Mouse (Mus musculus): ENCODE measurements around the gene Kbtbd7.
A peak's percentile ranks its signal among the peaks of the same experiment; 100 is the strongest.
"Not testable (repeated sequence)": the region's sequence is repeated elsewhere in the genome, so short reads cannot be mapped to it uniquely, and the experiment has no call there.

The Kbtbd7 gene

DNA sequence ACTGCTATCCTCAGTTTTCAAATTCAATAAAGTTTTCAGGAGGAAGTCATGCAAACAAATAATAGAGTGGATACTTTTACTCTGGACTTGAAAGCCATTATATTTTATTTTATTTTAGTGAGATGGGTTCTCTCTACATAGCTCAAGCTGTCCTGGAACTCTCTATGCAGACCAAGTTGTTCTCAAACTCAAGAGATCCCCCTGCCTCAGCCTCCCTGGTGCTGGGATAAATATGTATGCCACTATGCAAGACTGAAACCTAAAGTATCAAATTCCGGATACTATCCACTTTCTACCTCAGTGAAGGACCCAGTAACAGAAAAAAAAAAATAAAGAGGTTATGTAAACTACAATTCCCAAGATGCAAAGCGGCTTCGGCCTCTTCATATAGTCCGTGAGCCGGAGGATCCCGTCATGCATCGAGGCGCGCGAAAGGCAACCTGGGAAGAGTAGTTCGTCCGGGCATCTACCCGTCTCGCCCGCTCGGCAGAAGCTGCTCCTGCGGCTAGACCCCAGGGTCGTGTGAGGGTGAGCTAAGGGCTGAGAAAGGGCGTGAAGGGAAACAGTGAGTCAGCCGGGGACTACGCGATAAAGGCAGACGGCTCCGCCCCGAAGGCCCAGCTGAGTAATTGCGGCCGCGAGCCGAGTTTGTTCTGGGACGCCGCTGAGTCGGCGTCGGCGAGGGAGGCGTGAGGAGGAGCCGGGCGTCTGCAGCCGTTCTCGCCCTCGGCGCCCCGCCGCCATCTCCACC, at the start of gene Kbtbd7:
Gene Kbtbd7, plus strand, starts transcription at position 533 of the 751 bp plus-strand sequence.
- DNase-seq (ENCODE audit: low spot score), result peak; percentile 77

- no peak for DNase-seq (ENCODE audit: low spot score)
Measured at GRCm38 (mm10) chr14:79377041-79377440, 49.3 kb upstream of the Kbtbd7 start.

DNA sequence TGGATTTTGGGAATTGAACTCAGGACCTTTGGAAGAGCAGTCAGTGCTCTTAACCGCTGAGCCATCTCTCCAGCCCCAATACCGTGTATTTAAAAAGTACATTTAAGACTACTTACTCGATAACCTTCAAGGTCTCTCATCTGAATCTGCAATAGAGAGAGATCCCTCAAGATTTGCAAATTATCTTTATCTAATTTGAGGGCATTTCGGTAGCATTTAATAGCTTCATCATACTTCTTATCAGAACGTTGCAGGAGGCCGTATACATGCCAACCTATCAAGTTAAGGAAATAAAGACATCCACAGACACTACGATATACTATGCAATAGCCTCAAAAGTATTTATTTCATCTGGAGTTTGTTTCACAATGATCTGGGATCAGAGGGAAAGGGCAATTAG, 43.2 kb upstream of the Kbtbd7 start:
- no peak for DNase-seq (ENCODE audit: low spot score)

GRCm38 (mm10) chr14:79388304-79388703, 38.0 kb upstream of the Kbtbd7 start:
- no peak for DNase-seq (ENCODE audit: low spot score)

DNA sequence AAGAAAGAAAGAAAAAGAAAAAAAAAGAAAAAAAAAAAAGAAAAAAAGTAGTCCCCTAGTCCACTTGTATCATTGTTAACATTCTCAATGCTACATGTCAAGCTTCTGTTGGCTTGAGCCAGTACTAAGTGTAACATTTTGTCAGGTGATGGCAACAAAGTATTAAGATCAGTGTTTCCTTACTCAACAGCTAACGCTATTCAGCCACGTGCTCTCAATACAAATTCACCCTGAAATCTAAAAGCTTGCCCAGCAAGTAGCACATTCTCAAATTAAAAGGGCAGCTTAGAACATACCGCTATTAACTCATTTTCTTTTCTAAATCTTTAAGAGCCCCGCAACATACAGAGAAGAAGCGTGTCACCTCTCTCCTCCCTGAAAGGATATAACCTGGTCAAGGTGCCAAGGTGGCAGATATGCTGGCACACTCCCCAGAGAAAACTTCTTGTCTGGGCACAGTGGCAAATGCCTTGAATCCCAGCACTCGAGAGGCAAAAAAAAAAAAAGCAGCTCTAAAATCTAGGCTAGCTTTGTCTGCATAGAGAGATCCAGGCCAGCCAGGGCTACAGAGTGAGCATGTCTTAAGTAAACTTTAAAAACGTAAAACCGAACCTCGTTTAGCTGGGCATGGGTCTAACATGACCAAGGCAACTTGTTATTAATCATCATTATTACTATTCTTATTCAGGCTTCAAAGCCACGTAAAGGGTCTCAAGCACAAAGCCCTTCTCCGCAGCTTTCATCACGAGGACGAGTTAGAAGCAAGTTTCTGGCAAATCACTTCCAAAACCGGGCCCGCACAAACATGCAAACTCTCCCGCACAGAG, 36.7 kb upstream of the Kbtbd7 start:
- DNase-seq (ENCODE audit: low spot score), result no peak

DNA sequence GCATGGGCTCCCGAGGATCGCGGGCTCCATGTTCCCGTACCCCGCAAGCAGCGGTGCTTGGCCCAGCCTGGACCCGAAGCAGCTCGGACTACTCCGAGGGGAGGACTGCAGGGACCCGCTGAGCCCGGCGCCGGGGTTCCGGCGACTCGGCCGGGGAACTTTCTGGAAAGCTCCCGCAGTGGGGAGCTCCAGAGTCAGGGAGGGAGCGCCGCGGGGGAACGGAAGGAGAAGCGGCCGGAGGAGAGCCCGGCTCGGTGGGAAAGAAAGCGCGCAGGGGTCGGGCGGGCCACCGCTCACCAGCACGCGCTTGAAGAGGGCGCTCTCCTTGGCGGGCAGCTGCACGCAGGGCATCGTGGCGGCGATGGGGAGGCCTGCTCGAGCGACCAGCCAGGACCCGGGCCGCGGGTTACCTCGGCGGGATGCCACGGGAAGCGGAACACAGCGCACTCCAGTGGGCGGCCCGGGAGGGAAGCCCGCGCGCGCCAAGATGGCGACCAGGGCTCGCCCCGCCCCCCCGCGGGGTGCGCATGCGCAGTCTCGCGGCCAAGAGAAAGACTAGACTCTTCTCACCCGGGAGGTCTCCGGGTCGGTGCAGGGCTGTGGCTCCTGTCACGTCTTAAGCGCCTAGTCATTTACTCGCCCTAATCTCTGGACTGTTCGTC, 35.9 kb upstream of the Kbtbd7 start, which contains the start of gene Naa16:
Gene Naa16, minus strand, starts transcription at position 514 of the 662 bp plus-strand sequence.
- peak; percentile 95 for DNase-seq (ENCODE audit: low spot score)

GRCm38 (mm10) chr14:79393289-79393688, 33.0 kb upstream of the Kbtbd7 start:
- no peak for DNase-seq (ENCODE audit: low spot score)

DNA sequence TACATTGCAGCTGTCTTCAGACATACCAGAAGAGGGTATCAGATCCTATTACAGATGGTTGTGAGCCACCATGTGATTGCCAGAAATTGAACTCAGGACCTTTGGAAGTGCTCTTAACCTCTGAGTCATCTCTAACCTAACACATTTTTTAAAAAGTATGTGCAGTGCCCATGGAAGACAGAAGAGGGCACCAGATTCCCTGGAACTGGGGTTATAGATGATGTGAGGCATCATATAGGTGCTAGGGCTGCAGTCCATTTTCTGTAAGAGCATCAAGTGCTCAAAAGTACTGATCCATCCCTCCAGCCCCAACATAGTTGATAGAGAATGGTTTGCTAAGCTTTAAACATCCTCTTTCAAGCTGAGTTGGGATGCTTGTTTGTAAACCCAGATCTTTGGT, 31.7 kb upstream of the Kbtbd7 start:
- DNase-seq (ENCODE audit: low spot score), result no peak

- DNase-seq (ENCODE audit: low spot score), result peak; percentile 51
Measured at GRCm38 (mm10) chr14:79397321-79398122, 28.8 kb upstream of the Kbtbd7 start, which contains the start of gene Mtrf1. TSS of gene Mtrf1 (plus strand) at chr14:79397772.

GRCm38 (mm10) chr14:79407641-79408040, 18.7 kb upstream of the Kbtbd7 start:
- DNase-seq (ENCODE audit: low spot score), result no peak

- DNase-seq (ENCODE audit: low spot score), result no peak
Measured at GRCm38 (mm10) chr14:79409278-79409830, 17.0 kb upstream of the Kbtbd7 start.

DNA sequence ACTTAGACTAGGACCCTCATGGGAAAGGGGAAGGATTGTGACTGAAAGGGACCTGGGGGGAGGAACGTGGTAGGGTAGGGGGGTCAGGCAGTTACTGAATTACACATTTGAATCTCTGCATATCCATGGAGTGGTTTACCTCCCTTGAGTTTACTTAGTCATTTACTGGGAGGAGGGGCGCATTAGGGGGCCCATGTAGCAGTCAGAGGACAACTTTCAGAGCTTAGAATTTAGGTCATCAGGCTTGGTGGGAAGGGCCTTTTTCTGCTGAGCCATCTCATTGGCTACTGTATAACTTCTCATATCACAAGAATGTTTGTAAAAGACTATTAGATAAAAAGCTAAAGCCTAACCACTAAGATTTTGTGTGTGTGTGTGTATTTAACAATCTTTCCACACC, 15.6 kb upstream of the Kbtbd7 start:
- DNase-seq (ENCODE audit: low spot score), result no peak

DNA sequence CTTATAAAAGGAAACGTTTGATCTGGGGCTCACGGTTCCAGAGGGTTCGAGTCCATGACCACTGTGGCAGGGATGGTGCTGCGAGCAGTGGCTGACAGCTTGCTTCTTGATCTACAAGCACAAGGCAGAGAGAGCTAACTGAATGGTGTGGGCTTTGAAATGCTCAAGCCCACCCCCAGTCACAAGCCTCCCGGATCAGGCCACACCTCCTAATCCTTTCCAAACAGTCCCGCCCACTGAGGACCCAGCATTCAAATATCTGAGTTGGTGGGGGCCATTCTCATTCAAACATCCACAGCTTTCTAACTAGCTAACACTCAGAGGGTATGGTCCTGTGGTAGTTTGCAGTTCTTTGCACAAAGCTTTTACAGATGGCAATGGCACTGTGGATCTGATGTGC, 13.2 kb upstream of the Kbtbd7 start:
- DNase-seq (ENCODE audit: low spot score), result no peak

DNA sequence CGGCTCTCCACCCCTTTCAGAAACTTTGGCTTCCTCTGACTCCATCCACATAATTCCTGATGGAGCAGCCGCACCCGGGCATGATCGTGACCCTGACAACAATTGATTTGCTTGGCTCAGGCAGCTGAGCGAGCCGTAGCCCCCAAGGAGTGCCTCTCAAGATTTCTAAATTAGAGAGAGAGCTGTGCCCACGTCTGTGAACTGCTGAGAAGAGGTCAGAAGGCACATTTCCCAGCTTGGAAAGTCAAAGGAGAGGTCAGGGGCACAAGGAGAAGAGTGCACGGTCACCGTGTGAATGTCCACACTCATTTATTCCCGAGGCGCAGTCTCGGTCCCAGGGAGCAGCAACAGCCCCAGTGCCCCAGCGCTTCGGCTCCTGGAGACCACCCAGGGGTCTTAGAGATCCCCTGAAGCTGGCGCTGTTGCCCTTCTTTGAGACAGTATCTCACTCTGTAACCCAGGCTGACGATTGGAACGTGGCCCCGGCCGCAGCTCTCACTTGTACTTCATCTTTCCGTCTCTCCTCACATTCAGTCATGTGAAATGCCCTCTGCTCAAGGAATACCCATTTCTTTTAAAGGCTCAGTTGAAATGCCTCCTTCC, 6.1 kb upstream of the Kbtbd7 start:
- DNase-seq (ENCODE audit: low spot score), result no peak

DNA sequence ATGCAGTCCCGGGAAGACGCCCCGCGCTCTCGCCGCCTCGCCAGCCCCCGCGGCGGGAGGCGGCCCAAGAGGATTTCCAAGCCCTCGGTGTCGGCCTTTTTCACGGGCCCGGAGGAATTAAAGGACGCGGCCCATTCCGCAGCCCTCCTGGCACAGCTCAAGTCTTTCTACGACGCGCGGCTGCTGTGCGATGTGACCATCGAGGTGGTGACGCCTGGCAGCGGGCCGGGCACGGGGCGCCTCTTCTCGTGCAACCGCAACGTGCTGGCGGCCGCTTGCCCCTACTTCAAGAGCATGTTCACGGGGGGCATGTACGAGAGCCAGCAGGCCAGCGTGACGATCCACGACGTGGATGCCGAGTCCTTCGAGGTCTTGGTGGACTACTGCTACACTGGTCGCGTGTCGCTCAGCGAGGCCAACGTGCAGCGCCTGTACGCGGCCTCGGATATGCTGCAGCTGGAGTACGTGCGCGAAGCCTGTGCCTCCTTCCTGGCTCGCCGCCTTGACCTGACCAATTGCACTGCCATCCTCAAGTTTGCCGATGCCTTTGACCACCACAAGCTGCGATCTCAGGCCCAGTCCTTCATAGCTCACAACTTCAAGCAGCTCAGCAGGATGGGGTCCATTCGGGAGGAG, 537 bp downstream of the Kbtbd7 start:
- not testable (repeated sequence) for DNase-seq (ENCODE audit: low spot score)

DNA sequence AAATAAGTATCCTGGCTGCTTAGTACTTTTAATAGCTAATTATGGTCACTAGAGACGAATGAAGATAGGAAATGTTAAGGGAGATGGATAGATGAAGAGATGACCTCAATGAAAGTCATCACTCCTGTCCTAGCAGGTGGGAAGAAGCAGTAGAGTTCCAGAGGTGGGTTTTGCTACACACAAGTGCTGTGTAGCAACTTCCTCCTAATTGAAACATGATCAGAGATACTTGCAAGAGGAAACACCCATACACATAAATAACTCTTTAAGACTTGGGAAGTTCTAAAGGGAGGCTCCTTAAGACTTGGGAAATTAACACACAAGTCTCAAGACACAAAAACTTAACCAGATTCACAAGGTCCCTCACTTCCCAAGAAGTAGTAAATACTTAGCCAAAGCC, 7.8 kb downstream of the Kbtbd7 start:
- DNase-seq (ENCODE audit: low spot score), result no peak

DNA sequence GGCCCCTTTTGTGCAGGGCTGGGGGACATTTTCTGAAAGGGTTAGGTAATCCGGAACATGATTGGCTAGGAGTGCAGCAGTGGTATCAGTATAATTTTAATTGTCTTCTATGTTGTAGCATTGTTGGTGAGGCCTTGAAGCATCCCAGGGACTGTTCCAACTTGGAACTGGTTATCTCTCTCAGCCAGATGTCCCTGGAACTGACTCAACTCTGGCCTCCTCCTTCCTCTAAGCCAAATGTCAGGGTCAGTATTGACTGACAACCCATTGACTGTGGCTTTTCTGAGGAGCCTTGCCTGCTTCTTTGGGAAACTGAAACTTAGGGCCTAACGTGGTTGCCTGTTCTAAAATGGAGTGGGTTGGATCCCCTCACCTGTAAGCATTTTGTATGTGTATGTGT, 14.3 kb downstream of the Kbtbd7 start:
- DNase-seq (ENCODE audit: low spot score), result no peak

DNA sequence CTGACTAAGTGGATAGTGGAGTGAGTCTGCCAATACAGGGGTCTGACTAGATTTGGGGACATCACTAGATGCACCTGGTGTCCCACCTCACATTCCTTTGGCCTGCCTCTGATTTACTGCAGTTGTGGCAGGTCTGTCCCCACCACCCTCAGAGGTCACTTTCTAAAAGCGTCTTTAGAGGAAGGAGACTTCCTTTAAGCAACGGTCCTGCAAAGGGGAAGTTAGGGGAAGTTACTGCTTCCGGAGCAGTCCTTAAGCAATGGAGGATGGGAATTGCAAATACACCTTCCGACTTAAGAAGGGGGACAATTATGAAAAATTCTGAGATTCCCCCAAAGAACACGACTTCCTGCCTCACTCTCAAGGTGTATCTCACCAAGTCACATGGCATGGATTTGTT, 15.1 kb downstream of the Kbtbd7 start:
- DNase-seq (ENCODE audit: low spot score), result no peak

DNA sequence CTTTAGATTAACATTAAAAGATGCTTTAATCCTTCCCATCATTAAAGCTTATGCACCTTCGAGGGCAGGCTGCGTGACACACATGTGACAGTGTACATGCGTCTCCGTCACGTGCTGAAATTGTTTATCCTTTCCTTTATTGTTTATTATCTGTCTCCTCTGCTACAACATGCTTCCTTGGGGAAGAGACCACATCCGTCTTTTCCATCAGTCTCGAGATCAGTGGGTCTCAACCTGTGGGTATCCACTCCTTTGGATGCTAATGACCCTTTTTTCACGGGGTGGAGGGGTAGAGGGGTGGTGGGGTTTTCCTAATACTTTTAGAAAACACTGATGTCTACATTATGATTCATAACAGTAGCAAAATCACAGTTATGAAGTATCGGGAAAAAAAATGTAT, 18.3 kb downstream of the Kbtbd7 start:
- DNase-seq (ENCODE audit: low spot score), result no peak

DNA sequence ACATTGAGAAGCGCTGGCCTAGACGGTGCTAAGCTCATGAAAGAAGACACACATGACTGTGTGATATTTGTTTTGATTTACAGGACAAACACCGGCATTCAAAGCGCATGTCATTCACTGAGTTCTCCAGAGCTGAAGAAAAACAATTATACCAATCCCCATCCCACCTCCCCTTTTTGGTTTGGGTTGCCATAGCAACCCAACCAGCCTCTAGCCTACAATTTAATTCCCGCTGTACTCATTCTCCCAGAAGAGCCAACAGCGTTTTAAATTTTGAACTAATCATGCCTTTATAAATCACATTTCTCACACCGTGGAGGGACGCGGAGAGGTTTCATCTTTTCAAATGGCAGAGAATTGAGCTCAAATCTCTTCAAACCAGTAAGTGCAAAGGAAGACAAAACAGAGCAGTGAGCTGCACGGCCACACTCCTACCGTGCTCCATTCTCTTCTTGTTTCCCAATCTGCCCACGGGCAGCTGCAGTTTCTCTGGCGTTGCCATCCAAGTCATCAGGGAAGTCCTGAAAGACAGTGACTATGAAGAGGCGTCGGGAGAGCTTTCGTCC, 18.8 kb downstream of the Kbtbd7 start:
- no peak for DNase-seq (ENCODE audit: low spot score)
